Mouse (Mus musculus): Measurements from ENCODE around the gene Rnf150. TPM values are rescaled to one million over a fixed set of nuclear protein-coding genes. Genes with fewer than 3 reads are reported as not detected.

The Rnf150 gene
- polyA plus RNA-seq, 1 experiment from 2014 or later, result 35.2 TPM

DNA sequence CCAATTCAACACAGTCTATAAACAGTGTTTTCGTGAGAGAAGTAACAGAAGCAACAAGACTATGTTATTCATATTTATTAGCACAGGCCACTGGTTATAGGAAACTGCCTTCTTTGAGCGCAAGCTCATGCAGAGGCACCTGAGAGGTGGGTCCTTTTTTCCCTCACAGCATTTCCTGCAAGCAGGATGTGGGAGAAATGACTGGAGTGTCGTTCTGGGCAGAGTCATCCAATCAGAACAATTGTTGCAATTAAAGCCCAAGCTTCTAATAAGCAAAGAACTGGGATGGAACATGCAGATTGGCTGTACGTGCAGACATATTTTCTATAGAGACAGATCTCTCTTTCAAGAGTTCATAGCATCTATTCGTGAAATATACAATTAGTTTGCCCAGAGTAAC, 2.1 kb downstream of the Rnf150 start:
- Histone ChIP-seq H3K36me3 (ENCODE audit: inconsistent target) (no peaks in the 10 kb centered on the region), H3K79me2 (ENCODE audit: inconsistent target) (peaks cover 59% of the 10 kb centered on the region), H3K4me3 (ENCODE audit: inconsistent target) (peak overlapping the region; percentile 82), H3K27ac (no peak overlapping the region)
- 58% methylated on average over 5 of the region's 5 CpGs for WGBS (ENCODE audit: missing documents)

DNA sequence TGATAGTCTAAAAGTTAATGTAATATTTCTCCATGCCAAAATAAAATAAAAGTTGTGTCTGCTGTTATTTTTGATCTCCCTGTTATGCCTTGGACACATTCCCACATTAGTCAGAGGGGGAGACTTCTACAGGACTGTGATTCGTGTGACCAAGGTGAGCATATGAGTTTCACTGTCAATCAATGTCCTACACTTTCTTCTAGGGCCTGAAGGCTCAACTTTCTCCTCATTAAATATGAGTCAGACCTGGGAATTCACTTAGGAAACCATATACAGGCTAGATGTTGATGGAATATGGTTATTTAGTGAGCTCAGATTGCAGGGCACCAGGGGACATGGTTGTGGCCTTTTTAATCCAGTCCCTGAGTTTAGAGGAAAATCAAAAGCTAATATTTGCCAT, 3.1 kb downstream of the Rnf150 start:
- peaks cover 69% of the 10 kb centered on the region for H3K79me2 ChIP-seq (ENCODE audit: inconsistent target)
- H3K4me3 ChIP-seq (ENCODE audit: inconsistent target), result no peak overlapping the region
- no peaks in the 10 kb centered on the region for H3K36me3 ChIP-seq (ENCODE audit: inconsistent target)
- no peak overlapping the region for H3K27ac ChIP-seq
- WGBS (ENCODE audit: missing documents), result 86% methylated on average over 1 of the region's 1 CpGs

DNA sequence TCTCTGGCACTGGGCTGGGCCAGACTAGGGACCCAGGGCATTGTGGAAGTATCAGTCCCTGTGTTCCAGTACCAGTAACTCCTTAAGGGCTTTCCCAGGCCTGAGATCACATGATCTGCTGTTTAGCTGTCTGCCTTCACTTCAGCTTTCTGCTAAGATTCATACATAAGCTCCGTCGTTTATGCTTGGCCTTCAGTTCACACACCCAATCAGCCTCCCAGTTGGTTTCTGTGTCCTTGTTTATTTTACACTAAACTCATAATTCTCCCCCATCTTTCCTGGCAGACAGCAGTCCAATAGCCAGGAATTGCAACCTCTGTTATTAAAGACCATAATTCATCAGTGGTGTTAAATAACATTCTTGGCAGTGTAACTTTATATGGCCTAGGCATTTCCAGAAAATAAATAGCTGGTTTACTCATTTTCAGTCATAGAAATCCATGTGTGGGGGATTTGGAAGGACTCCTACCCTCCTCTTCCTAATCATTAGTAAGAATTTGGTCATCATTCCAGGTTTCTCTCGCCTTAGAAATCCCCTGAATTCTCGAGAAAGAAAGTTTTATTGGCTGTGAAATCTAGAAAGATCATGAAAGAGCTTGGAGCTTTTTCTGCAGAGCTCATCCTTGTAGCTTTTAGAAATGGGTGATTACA, 7.8 kb downstream of the Rnf150 start:
- H3K4me3 ChIP-seq (ENCODE audit: inconsistent target), result no peak overlapping the region
- WGBS (ENCODE audit: missing documents), result 83% methylated on average over 4 of the region's 4 CpGs
- H3K36me3 ChIP-seq (ENCODE audit: inconsistent target), result no peaks in the 10 kb centered on the region
- peaks cover 87% of the 10 kb centered on the region for H3K79me2 ChIP-seq (ENCODE audit: inconsistent target)
- no peak overlapping the region for H3K27ac ChIP-seq

DNA sequence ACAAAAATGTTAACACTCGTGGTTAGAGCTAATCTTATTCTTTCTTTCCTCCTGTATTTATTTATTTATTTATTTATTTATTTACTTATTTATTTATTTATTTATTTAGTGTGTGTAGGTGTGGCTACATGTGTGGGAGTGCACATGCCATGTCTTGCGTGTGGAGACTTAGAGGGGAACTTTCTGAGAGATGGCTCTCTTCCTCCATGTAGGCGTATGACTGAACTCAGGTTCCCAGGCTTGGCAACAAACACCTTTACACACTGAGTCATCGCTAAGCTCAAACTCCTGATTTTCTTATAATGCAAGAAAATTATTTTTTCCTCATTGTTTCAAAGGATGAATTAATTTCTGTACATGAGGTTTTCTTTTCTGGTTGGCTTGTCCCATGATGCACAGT, 8.8 kb downstream of the Rnf150 start:
- H3K27ac ChIP-seq, result no peak overlapping the region
- 80% methylated on average over 4 of the region's 4 CpGs for WGBS (ENCODE audit: missing documents)
- no peak overlapping the region for H3K4me3 ChIP-seq (ENCODE audit: inconsistent target)
- H3K36me3 ChIP-seq (ENCODE audit: inconsistent target), result peaks cover 4% of the 10 kb centered on the region; the same call in 1 of the 2 replicates
- H3K79me2 ChIP-seq (ENCODE audit: inconsistent target), result peaks cover 87% of the 10 kb centered on the region

DNA sequence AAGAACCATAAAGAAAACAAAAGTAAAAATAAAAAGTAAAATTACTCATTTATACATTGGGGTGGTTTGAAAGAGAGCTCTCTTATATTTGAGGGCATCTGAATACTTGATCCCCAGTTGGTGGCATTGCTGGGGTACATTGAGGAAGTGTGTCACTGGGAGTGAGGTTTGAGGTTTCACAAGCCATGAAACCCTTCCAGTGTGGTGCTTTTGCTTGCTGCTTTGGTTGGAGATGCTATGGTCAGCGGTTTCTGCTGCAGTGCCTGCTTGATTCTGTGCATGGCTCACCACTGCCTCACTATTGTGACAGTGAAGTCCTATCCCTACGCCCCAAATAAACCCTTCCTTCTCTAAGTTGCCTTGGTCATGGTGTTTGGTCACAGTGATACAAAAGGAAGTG, 10.9 kb downstream of the Rnf150 start:
- H3K79me2 ChIP-seq (ENCODE audit: inconsistent target), result peaks cover 89% of the 10 kb centered on the region
- peak overlapping the region; percentile 33; the same call in 1 of the 2 replicates for H3K27ac ChIP-seq
- H3K4me3 ChIP-seq (ENCODE audit: inconsistent target), result no peak overlapping the region
- H3K36me3 ChIP-seq (ENCODE audit: inconsistent target), result peaks cover 4% of the 10 kb centered on the region; the same call in 1 of the 2 replicates
- 0% methylated on average over 2 of the region's 2 CpGs for WGBS (ENCODE audit: missing documents)

DNA sequence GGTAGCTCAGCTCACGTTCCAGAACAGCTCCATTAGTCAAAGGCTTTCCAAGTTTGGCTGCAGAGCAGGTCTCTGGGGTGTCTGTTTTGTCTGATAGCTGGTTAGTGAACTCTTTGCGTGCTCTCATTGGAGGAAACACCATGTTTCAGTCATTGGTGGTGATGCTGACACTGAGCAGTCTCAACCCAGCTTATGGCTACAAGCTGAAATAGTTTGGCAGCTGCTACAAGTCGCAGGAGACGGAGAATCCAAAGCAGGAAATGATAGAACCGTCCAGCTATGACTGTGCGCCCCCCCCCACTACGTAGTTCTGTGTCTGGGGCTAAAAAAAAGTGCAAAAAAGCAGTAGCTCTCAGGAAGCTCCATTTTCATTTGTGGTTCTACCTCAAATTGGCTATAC, 12.0 kb downstream of the Rnf150 start:
- Histone ChIP-seq H3K27ac (0 out of 2 replicates have a peak overlapping the region, but pooled peaks have one; percentile 52), H3K79me2 (ENCODE audit: inconsistent target) (peaks cover 89% of the 10 kb centered on the region), H3K36me3 (ENCODE audit: inconsistent target) (peaks cover 4% of the 10 kb centered on the region; the same call in 1 of the 2 replicates), H3K4me3 (ENCODE audit: inconsistent target) (no peak overlapping the region)
- WGBS (ENCODE audit: missing documents), result 27% methylated on average over 7 of the region's 7 CpGs

DNA sequence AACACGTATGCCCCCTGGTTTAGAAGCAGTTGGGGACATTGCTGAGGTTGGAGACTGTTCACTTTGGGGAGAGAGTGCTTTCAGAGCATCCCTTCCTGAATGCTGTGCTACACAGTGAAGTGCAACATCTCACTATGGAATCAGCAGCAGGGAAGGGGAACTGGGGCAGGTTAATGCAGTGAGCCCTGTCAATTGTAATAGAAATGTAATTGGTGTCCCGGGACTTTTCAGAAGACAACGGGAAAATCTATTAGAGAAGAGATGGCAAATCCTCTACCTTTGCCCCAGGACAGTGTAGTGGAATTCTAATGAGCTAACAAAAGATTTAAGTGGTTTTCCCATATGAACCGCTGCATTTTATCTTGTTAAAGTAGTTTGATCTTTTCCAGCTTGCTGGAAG, 21.3 kb downstream of the Rnf150 start:
- Histone ChIP-seq H3K27ac (no peak overlapping the region), H3K79me2 (ENCODE audit: inconsistent target) (peaks cover 94% of the 10 kb centered on the region; the same call in 1 of the 2 replicates), H3K36me3 (ENCODE audit: inconsistent target) (no peaks in the 10 kb centered on the region), H3K4me3 (ENCODE audit: inconsistent target) (no peak overlapping the region)
- 92% methylated on average over 4 of the region's 4 CpGs for WGBS (ENCODE audit: missing documents)

DNA sequence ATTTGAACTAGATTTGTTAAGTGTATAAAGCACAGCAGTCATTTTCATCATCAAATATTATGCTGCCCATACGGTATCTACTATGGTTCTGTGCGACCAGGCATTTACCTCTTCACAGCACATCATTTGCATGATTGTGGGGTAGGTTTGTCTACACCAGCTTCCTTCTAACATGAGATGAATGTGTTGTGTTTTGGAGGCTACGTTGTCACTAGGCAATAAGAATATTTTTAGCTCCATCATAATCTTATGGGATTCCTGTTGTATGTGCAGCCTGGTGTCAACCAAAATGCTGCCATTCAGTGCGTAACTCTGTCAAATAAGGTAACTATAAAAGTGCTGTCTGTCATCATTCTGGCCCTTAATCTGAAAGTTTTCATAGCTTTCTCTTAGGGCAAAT, 24.1 kb downstream of the Rnf150 start:
- WGBS (ENCODE audit: missing documents), result 93% methylated on average over 4 of the region's 4 CpGs
- no peaks in the 10 kb centered on the region for H3K36me3 ChIP-seq (ENCODE audit: inconsistent target)

DNA sequence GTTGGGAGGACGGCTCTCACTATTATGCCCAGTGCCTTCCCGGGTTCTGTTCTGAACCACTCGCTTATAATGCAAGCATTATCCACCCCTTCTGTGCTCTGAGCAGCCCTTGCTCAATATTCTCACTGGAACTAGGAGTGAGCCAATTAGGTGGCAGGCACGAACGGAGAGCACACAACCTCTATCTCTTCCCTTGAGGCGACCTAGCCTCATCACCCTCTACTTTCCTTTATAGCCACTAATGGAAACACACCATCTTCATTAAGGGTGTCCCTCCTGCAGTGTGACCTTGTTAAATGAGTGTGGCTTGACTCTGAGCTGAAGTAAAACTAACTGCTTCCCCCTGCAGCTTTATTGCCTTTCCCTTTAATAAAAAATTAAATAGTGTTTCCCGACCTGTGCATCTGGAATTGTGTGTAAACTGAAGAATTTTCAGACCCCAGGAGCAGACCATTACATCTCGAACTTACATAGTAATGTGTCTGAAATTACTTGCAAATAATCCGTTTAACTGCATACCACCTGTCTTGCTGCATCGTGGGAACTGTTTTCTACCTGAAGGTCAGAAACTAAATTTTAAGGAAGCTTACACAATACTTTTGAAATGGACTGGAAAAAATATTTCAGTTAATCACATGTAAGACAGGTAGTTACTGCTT, 26.0 kb downstream of the Rnf150 start:
- no peak overlapping the region for H3K27ac ChIP-seq
- H3K36me3 ChIP-seq (ENCODE audit: inconsistent target), result no peaks in the 10 kb centered on the region
- no peak overlapping the region for H3K4me3 ChIP-seq (ENCODE audit: inconsistent target)
- H3K79me2 ChIP-seq (ENCODE audit: inconsistent target), result peaks cover 63% of the 10 kb centered on the region; the same call in 1 of the 2 replicates
- 91% methylated on average over 8 of the region's 10 CpGs for WGBS (ENCODE audit: missing documents)

More for the DNA sequence above, 24.1 kb downstream of the Rnf150 start:
- no peak overlapping the region for H3K4me3 ChIP-seq (ENCODE audit: inconsistent target)
- H3K79me2 ChIP-seq (ENCODE audit: inconsistent target), result peaks cover 83% of the 10 kb centered on the region; the same call in 1 of the 2 replicates
- no peak overlapping the region for H3K27ac ChIP-seq

DNA sequence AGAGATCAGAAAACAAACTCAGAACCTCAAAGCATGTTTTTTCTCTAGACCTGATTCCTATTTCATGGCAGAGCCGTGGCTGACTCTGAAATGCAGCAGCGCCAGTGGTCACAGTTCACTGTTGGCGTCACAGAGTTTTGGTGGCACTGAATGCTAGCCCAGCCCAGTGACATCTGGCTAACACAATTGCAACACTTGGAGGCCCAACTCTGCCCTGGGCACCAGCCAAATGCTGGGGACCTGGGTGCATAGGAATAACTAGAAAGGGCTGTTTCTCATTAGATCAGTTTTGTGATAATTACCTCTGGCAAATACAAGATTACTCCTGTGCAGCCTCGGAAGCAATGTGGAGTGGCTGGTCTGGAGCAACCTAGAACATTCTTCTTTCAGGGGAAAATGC, 31.9 kb downstream of the Rnf150 start:
- H3K79me2 ChIP-seq (ENCODE audit: inconsistent target), result peaks cover 22% of the 10 kb centered on the region; the same call in 1 of the 2 replicates
- no peak overlapping the region for H3K27ac ChIP-seq
- H3K36me3 ChIP-seq (ENCODE audit: inconsistent target), result no peaks in the 10 kb centered on the region
- 81% methylated on average over 4 of the region's 4 CpGs for WGBS (ENCODE audit: missing documents)
- no peak overlapping the region for H3K4me3 ChIP-seq (ENCODE audit: inconsistent target)

DNA sequence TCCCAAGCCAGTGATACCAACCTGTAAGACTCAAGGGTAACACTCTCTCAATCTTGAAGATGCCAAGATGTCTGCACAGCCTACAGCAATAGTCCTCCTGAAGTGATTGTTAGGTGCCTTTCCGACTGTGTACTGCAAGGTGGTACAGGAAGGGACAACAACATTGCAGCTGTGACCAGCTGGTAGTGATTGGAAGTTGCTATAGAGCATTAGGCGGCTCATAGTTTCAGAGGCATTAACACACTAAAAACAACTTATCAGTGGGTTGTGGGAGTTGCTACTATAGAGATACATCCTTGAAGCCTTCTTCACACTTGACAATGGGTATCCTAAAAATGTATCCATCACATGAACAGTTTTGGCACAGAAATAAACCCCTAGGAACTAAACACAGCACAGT, 33.6 kb downstream of the Rnf150 start:
- Histone ChIP-seq H3K4me3 (ENCODE audit: inconsistent target) (no peak overlapping the region), H3K79me2 (ENCODE audit: inconsistent target) (peaks cover 23% of the 10 kb centered on the region; the same call in 1 of the 2 replicates), H3K27ac (no peak overlapping the region), H3K36me3 (ENCODE audit: inconsistent target) (no peaks in the 10 kb centered on the region)
- WGBS (ENCODE audit: missing documents), result 100% methylated on average over 2 of the region's 2 CpGs

DNA sequence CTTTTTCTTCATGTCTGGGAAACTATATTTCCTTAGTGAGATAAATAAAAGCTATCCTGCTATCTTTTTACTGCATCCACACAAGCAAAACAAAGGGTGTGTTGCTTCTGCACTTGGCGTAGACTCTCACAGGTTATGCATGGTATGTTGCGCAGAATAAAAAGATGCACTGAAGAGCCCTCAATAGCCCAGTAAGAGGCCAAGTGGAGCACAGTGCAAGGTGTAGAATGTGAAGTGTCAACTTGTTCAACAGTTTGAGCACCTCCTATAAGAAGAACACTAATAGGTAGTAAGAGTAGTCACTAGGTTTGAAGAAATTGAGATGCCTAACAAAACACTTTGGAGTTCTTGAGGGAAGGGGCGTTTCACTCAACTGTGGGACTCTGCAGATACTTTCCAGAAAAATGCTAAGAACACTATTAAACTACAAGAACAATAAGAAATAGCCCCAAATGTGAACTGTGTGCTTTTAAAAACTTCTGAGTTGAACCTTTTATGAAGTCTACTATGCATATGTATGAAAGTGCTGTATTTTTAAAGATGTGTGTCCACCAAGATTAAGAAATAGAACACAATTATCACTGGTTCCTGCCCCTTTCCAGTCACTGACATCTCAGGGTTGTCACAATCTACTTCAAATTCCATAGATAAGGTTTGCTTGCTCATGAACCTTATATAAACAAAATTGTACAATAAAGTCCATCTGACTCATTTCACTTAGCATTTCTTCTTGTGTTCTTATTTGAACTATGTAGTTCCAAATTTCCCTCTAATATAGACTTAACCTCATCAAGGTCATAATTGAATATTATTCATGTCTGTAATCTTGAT, 34.7 kb downstream of the Rnf150 start:
- Histone ChIP-seq H3K79me2 (ENCODE audit: inconsistent target) (peaks cover 24% of the 10 kb centered on the region; the same call in 1 of the 2 replicates), H3K36me3 (ENCODE audit: inconsistent target) (no peaks in the 10 kb centered on the region), H3K27ac (no peak overlapping the region), H3K4me3 (ENCODE audit: inconsistent target) (no peak overlapping the region)
- 100% methylated on average over 3 of the region's 3 CpGs for WGBS (ENCODE audit: missing documents)

DNA sequence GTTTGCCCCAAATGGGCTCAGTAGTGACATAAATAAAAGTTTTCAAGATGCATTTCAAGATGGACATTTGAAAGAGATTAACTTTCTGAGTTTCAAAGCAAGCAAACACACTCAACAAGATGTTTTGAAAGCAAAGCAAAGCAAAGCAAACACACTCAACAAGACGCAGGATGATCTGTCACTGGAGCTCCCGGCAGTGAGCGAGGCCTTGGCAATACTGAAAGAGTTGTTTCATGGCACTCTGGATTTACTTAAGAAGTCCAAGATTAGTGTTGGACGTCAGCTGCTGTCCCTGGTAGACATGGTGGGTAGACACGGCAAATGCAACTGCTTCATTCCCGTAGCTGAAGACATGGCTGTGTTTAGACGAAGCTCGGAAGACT, 35.3 kb downstream of the Rnf150 start:
- H3K4me3 ChIP-seq (ENCODE audit: inconsistent target), result no peak overlapping the region
- WGBS (ENCODE audit: missing documents), result 94% methylated on average over 8 of the region's 8 CpGs
- no peak overlapping the region for H3K27ac ChIP-seq
- H3K36me3 ChIP-seq (ENCODE audit: inconsistent target), result no peaks in the 10 kb centered on the region
- peaks cover 24% of the 10 kb centered on the region; the same call in 1 of the 2 replicates for H3K79me2 ChIP-seq (ENCODE audit: inconsistent target)

DNA sequence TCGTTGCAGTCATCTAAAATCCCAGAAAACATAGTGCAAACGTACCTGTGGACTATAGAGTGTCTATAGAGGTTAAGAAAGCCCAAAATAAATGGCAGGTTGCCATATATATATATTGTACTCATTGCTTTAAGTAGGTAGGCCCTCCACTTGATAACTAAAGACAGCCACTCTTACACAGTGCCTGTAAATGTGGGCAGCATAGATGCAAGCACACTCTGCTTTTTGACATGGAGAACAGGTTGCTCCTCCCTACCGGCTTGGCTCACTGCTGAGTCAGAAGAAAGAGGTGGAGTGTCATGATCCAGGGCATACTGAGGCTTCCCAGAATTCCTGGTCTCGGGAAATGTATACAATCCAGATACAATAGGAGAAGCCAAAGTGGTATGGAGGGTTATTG, 37.8 kb downstream of the Rnf150 start:
- H3K36me3 ChIP-seq (ENCODE audit: inconsistent target), result no peaks in the 10 kb centered on the region
- H3K79me2 ChIP-seq (ENCODE audit: inconsistent target), result peaks cover 40% of the 10 kb centered on the region; the same call in 1 of the 2 replicates
- H3K27ac ChIP-seq, result no peak overlapping the region
- WGBS (ENCODE audit: missing documents), result 93% methylated on average over 4 of the region's 4 CpGs
- no peak overlapping the region for H3K4me3 ChIP-seq (ENCODE audit: inconsistent target)

Measured in macrophage (primary cell).